Mouse (Mus musculus) neural tube, embryonic 12.5 days (tissue): ENCODE measurements around the gene Adcy10. TPM values are rescaled to one million over a fixed set of nuclear protein-coding genes. Genes with fewer than 3 reads are reported as not detected.

ENCODE experiments used
- ATAC-seq: fragments of 200-750 bp; cut with Nextera tagmentation; 2 replicates; pipeline ENCODE4 v1.8.0; 2017; ENCODE audit warnings: low read depth, mild to moderate bottlenecking, moderate TSS enrichment, moderate library complexity; ENCODE audit not compliant: low FRiP score
- H3K27ac ChIP-seq: fragments of 300-500 bp; sonication (generic); 2 replicates; pipeline ENCODE4 v1.5.1; 2016
- H3K27me3 ChIP-seq: fragments of 300-500 bp; sonication (generic); replicated peaks from 2 replicates; pipeline ENCODE4 v1.6.1; 2016; ENCODE audit warnings: mild to moderate bottlenecking
- H3K36me3 ChIP-seq: fragments of 300-500 bp; sonication (generic); 2 replicates; pipeline ENCODE4 v1.6.1; 2016; ENCODE audit warnings: mild to moderate bottlenecking
- H3K4me1 ChIP-seq: fragments of 300-500 bp; sonication (generic); 2 replicates; pipeline ENCODE4 v1.6.1; 2016
- H3K4me2 ChIP-seq: fragments of 300-500 bp; sonication (generic); replicated peaks from 2 replicates; pipeline ENCODE4 v1.6.1; 2016; ENCODE audit warnings: mild to moderate bottlenecking
- H3K4me3 ChIP-seq: fragments of 300-500 bp; sonication (generic); 2 replicates; pipeline ENCODE4 v1.5.1; 2016
- H3K9ac ChIP-seq: fragments of 300-500 bp; sonication (generic); 2 replicates; pipeline ENCODE4 v1.6.1; 2016; ENCODE audit warnings: mild to moderate bottlenecking
- H3K9me3 ChIP-seq: fragments of 300-500 bp; sonication (generic); 2 replicates; pipeline ENCODE4 v1.6.1; 2016; ENCODE audit warnings: mild to moderate bottlenecking
- WGBS: fragments of 180-500 bp; shearing (Covaris S2); methylation state at CpG from one replicate; pipeline ENCODE4 v1.1.7; 2016; 5-methylcytosine and 5-hydroxymethylcytosine counted together
- polyA plus RNA-seq: library from polyadenylated mRNA; unstranded; fragments of >200 nt; fragmentation: Nextera tagmentation; extraction: Ambion mirVana; gene quantifications from 2 replicates; pipeline ENCODE4 v1.2.1, GENCODE M21; 2016

Gene Adcy10
- polyA plus RNA-seq, 1 experiment from 2014 or later: 0.25 TPM

- H3K4me3 ChIP-seq: no peak overlapping the region
- no peak overlapping the region for H3K27ac ChIP-seq
- no peak overlapping the region for H3K9ac ChIP-seq
- no peaks in the 10 kb centered on the region for H3K4me1 ChIP-seq
- no peaks in the 10 kb centered on the region for H3K36me3 ChIP-seq
- no peaks in the 10 kb centered on the region for H3K9me3 ChIP-seq
- WGBS: 89% methylated on average over 9 of the region's 9 CpGs
- ATAC-seq: no peak
- H3K4me2 ChIP-seq: no peak overlapping the region
- H3K27me3 ChIP-seq: no peaks in the 10 kb centered on the region
These were observed 74.1 kb downstream of the Adcy10 start for GRCm38 (mm10) chr1:165559073-165559472.

DNA sequence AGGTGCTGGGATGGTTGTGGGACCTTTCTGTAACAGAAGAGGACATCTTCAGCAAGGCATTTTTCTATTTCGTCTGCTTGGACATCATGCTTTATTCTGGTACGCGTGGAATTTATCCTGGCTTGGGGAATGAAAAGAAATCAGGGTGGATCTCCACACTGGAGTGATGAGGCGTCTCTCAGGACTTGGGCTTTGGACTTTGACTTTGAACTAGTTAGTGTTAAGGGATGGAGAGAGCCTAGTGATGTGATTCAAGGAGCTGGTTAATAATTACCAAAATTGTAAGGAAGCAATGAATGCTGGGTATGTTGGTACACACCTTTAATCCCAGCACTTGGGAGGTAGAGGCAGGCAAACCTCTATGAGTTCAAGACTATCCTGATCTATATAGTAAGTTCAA is 80.3 kb downstream of the Adcy10 start:
- H3K4me3 ChIP-seq: no peak overlapping the region
- H3K4me2 ChIP-seq: no peak overlapping the region
- H3K4me1 ChIP-seq: no peaks in the 10 kb centered on the region
- H3K27ac ChIP-seq: no peak overlapping the region
- H3K9ac ChIP-seq: no peak overlapping the region
- H3K9me3 ChIP-seq: no peaks in the 10 kb centered on the region
- ATAC-seq: no peak
- H3K27me3 ChIP-seq: no peaks in the 10 kb centered on the region
- H3K36me3 ChIP-seq: no peaks in the 10 kb centered on the region
- 94% methylated on average over 4 of the region's 4 CpGs for WGBS

- WGBS: 81% methylated on average over 7 of the region's 7 CpGs
- Histone ChIP-seq H3K4me2 (no peak overlapping the region), H3K4me3 (no peak overlapping the region), H3K27ac (no peak overlapping the region), H3K9ac (no peak overlapping the region), H3K4me1 (no peaks in the 10 kb centered on the region), H3K36me3 (no peaks in the 10 kb centered on the region), H3K9me3 (no peaks in the 10 kb centered on the region), H3K27me3 (no peaks in the 10 kb centered on the region)
- no peak for ATAC-seq
These were observed 82.5 kb downstream of the Adcy10 start for GRCm38 (mm10) chr1:165567466-165567865.

DNA sequence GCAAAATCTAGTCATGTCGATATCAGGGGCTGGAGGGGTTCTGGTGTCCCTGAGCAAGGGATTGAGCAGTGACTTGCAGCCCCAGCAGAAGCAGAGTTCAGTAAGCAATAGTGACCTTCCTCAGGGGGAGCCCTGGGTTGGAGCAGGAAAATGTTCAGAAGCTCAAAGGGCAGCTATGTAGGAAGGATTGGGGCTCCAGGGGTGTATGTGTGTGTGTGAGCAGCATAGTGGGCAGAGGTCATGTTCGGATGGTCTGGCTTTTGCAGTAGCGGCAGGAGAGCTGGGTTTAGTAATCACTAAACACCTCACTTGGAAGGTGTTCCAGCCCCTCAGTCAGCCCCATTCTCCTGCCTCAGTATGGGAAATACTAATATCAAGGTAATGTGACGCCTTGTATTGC is 91.0 kb downstream of the Adcy10 start:
- no peak for ATAC-seq

DNA sequence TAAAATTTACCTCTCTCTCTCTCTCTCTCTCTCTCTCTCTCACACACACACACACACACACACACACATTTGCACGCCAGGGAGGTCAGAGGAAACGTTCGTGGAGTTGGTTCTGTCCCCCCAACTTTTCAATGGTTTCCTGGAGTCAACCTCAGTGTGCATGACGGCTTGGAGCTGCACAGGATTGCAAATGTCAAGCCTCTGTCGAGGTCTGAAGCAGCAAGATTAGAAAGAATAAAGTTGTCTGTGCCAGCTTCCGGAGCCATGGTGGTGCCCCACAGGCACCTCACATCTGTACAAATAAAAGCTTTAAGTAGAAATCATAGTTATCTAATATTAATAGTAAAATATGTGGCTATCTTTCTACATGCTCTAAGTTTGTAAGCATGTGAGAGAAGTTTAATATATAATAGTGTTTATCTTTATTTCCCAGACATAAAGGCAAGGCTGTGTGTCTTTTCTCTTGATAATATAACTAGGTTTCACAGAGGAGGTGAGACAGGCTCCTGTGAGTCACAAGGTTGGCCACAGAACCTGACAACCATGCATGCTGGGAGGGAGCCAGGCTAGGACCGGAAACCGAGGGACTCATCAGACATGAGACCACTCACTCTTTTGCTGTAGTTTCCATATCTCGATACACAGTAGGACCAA is 91.6 kb downstream of the Adcy10 start:
- WGBS: 84% methylated on average over 9 of the region's 9 CpGs
- no peaks in the 10 kb centered on the region for H3K27me3 ChIP-seq
- H3K9ac ChIP-seq: no peak overlapping the region
- H3K4me3 ChIP-seq: no peak overlapping the region
- no peaks in the 10 kb centered on the region for H3K4me1 ChIP-seq
- H3K9me3 ChIP-seq: no peaks in the 10 kb centered on the region
- H3K27ac ChIP-seq: no peak overlapping the region
- ATAC-seq: no peak
- H3K4me2 ChIP-seq: no peak overlapping the region
- H3K36me3 ChIP-seq: no peaks in the 10 kb centered on the region

More for the DNA sequence above, 91.0 kb downstream of the Adcy10 start:
- H3K4me1 ChIP-seq: no peaks in the 10 kb centered on the region
- no peaks in the 10 kb centered on the region for H3K27me3 ChIP-seq
- WGBS: 97% methylated on average over 4 of the region's 4 CpGs
- no peak overlapping the region for H3K27ac ChIP-seq
- no peaks in the 10 kb centered on the region for H3K9me3 ChIP-seq
- no peaks in the 10 kb centered on the region for H3K36me3 ChIP-seq
- H3K4me2 ChIP-seq: no peak overlapping the region
- no peak overlapping the region for H3K9ac ChIP-seq
- H3K4me3 ChIP-seq: no peak overlapping the region

DNA sequence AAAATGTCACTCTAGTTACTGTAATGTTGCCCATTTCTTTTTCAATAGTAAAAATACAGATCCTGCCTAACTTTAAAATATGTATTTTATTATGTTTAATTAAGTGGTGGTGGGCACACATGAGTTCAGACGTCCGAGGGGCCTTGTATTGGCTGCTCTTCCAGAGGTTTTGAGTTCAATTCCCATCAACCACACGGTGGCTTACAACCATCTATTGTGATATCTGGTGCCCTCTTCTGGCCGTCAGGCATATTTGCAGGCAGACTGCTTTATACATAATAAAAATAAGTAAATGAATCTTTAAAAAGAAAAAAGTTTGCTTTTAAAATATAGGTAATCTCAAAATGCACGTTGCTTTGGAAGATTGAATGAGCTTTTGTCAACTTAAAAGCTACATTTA is 94.3 kb downstream of the Adcy10 start:
- no peak overlapping the region for H3K9ac ChIP-seq
- H3K4me3 ChIP-seq: no peak overlapping the region
- no peaks in the 10 kb centered on the region for H3K4me1 ChIP-seq
- no peak overlapping the region for H3K4me2 ChIP-seq
- no peaks in the 10 kb centered on the region for H3K27me3 ChIP-seq
- WGBS: 56% methylated on average over 5 of the region's 5 CpGs
- no peak for ATAC-seq
- H3K9me3 ChIP-seq: no peaks in the 10 kb centered on the region
- H3K27ac ChIP-seq: no peak overlapping the region
- no peaks in the 10 kb centered on the region for H3K36me3 ChIP-seq

GRCm38 (mm10) chr1:165581255-165581654 is 96.3 kb downstream of the Adcy10 start:
- 96% methylated on average over 3 of the region's 3 CpGs for WGBS
- H3K9me3 ChIP-seq: no peaks in the 10 kb centered on the region
- no peak for ATAC-seq

GRCm38 (mm10) chr1:165583529-165584184 is 98.7 kb downstream of the Adcy10 start:
- Histone ChIP-seq H3K9ac (no peak overlapping the region), H3K4me3 (no peak overlapping the region), H3K27me3 (no peaks in the 10 kb centered on the region), H3K4me1 (peaks cover 3% of the 10 kb centered on the region; the same call in 1 of the 2 replicates), H3K4me2 (no peak overlapping the region), H3K36me3 (no peaks in the 10 kb centered on the region), H3K27ac (no peak overlapping the region), H3K9me3 (no peaks in the 10 kb centered on the region)
- WGBS: 30% methylated on average over 12 of the region's 12 CpGs
- peak; percentile 83 for ATAC-seq

More at GRCm38 (mm10) chr1:165581255-165581654, 96.3 kb downstream of the Adcy10 start:
- Histone ChIP-seq H3K27ac (no peak overlapping the region), H3K27me3 (no peaks in the 10 kb centered on the region), H3K9ac (no peak overlapping the region), H3K36me3 (no peaks in the 10 kb centered on the region), H3K4me2 (no peak overlapping the region), H3K4me1 (no peaks in the 10 kb centered on the region), H3K4me3 (no peak overlapping the region)

GRCm38 (mm10) chr1:165585389-165586104 is 100.6 kb downstream of the Adcy10 start:
- Histone ChIP-seq H3K9me3 (no peaks in the 10 kb centered on the region), H3K4me3 (no peak overlapping the region), H3K27me3 (no peaks in the 10 kb centered on the region), H3K9ac (no peak overlapping the region), H3K4me1 (peaks cover 3% of the 10 kb centered on the region; the same call in 1 of the 2 replicates), H3K36me3 (peaks cover 1% of the 10 kb centered on the region; the same call in 1 of the 2 replicates), H3K27ac (no peak overlapping the region), H3K4me2 (no peak overlapping the region)
- WGBS: 69% methylated on average over 14 of the region's 14 CpGs
- no peak for ATAC-seq

- Histone ChIP-seq H3K4me3 (no peak overlapping the region), H3K27me3 (no peaks in the 10 kb centered on the region), H3K4me2 (no peak overlapping the region), H3K9ac (no peak overlapping the region), H3K4me1 (peaks cover 3% of the 10 kb centered on the region; the same call in 1 of the 2 replicates), H3K27ac (no peak overlapping the region), H3K9me3 (no peaks in the 10 kb centered on the region), H3K36me3 (peaks cover 7% of the 10 kb centered on the region)
- WGBS: 86% methylated on average over 1 of the region's 1 CpGs
- ATAC-seq: no peak
These were observed 101.4 kb downstream of the Adcy10 start for GRCm38 (mm10) chr1:165586366-165586765.

GRCm38 (mm10) chr1:165587845-165588244 is 102.9 kb downstream of the Adcy10 start:
- Histone ChIP-seq H3K4me1 (peaks cover 3% of the 10 kb centered on the region; the same call in 1 of the 2 replicates), H3K4me2 (no peak overlapping the region), H3K9ac (no peak overlapping the region), H3K27me3 (no peaks in the 10 kb centered on the region), H3K4me3 (no peak overlapping the region), H3K27ac (no peak overlapping the region), H3K36me3 (peaks cover 22% of the 10 kb centered on the region), H3K9me3 (no peaks in the 10 kb centered on the region)
- 68% methylated on average over 8 of the region's 8 CpGs for WGBS
- no peak for ATAC-seq

DNA sequence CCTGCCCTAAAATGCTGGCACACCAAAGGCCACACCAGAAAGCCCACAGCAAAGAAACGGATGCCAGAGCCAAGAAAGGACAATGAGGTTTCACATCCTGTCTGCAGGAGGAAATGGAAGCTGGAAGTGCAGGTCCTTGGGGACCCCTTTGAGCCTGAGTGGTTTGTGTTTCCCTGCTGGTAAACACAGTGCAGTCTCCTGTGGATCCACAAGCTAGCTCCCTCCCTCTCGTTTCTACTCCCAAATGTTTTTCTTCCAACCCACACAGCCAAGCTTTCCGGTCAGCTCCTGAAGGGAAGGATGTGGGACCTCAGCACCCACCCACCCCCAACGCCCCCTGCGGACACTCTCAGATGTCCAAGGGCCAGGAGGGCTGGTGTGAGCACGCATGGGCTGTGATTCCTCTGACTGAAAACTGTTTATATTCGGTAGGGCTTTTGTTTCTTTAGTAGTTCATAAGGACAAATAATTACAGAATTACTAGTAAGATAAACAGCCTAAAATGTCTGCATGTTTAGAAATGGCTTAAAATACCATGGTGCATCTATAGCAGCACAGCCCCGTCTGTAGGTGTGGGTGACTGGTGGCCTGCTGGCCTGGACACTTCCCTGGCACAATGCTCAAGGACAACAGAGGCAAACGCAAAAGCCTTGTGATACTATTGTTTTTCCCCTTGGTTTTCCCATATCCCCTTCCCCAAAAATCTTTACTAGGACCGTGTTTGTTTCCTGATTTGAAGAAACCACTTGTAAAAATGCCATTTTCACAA is 104.5 kb downstream of the Adcy10 start:
- Histone ChIP-seq H3K4me3 (no peak overlapping the region), H3K36me3 (peaks cover 31% of the 10 kb centered on the region), H3K27ac (no peak overlapping the region), H3K27me3 (no peaks in the 10 kb centered on the region), H3K9me3 (no peaks in the 10 kb centered on the region), H3K4me2 (no peak overlapping the region), H3K4me1 (peaks cover 3% of the 10 kb centered on the region; the same call in 1 of the 2 replicates), H3K9ac (no peak overlapping the region)
- ATAC-seq: no peak
- WGBS: 62% methylated on average over 10 of the region's 10 CpGs
